Mouse (Mus musculus) lung, adult 2 months (tissue): ENCODE data around the gene Soga1.
A peak's percentile ranks its signal among the peaks of the same experiment; 100 is the strongest.

ENCODE experiments used
- CTCF ChIP-seq: fragments of 200-500 bp; IDR thresholded peaks from 2 replicates; pipeline ENCODE4 v1.5.1; 2011; ENCODE audit warnings: mild to moderate bottlenecking, low read length, control low read depth; ENCODE audit not compliant: insufficient read depth
- POLR2A ChIP-seq: fragments of 200-500 bp; IDR thresholded peaks from 2 replicates; pipeline ENCODE4 v1.6.1; 2011; ENCODE audit warnings: low read depth, mild to moderate bottlenecking, control low read depth, low read length, borderline replicate concordance; ENCODE audit errors: extremely low read depth

DNA sequence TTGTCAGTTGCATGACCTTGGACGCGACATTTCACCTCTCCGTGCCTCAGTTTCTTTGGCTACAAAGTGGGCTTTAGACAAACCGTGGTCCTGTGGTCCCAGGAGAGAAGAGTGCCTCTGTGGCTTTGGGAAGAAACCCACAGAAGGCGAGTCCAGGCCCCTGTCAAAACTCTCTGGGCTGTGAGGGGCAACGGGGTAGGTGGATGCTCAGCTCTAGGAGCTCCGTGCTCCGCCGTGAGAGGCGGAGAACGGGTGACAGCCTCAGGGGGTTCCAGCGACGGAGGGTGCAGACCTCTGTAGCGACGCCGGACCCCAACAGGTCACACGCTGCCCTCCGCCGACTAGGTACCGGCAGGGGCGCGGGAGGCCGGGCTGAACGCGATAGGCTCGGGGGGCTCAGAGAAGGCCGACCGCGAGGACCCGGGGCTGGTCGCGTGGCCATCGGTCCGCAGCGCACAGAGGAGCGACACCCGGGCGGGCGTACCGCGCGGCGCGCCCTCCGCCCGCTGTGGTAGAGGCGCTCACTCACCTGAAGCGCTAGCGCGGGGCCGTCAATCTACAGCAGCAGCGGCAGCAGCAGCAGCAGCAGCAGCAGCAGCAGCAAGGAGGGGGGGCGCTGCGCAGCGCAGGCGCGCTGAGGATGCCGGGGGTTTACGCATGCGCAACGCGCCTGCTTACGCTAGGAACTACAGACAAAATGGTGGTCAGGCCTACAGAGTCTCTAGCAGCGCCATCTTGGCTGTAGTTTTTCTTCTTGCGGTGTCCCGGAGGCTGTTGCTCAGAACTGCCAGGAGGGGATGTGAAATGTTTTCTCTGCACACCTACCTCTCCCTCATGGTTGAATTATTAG lies 87.4 kb downstream of the Soga1 start, which contains the start of gene Ndrg3:
- peak; percentile 9; the same call in 1 of the 2 replicates for TF ChIP-seq CTCF
- peak; percentile 45; the same call in 1 of the 2 replicates for TF ChIP-seq POLR2A
